Mouse (Mus musculus) bone marrow macrophage, adult 2 months (primary cell): ENCODE measurements around the gene Loxl1.

Experiments used
- CTCF ChIP-seq: IDR thresholded peaks from 2 replicates; pipeline ENCODE4 v1.5.1; 2012; ENCODE audit warnings: low read depth, mild to moderate bottlenecking, low read length, moderate library complexity
- POLR2A ChIP-seq: IDR thresholded peaks from 2 replicates; pipeline ENCODE4 v1.6.1; 2012; ENCODE audit warnings: mild to moderate bottlenecking, low read depth, low read length, borderline replicate concordance

GRCm38 (mm10) chr9:58250322-58250721 lies 62.7 kb downstream of the Loxl1 start:
- TF ChIP-seq POLR2A: no peak
- TF ChIP-seq CTCF: no peak
